Mouse (Mus musculus): ENCODE results near the gene Gm28305. TPM values are rescaled to one million over a fixed set of nuclear protein-coding genes. Genes with fewer than 3 reads are reported as not detected.

Gene Gm28305
- polyA plus RNA-seq, 1 experiment, result not detected

DNA sequence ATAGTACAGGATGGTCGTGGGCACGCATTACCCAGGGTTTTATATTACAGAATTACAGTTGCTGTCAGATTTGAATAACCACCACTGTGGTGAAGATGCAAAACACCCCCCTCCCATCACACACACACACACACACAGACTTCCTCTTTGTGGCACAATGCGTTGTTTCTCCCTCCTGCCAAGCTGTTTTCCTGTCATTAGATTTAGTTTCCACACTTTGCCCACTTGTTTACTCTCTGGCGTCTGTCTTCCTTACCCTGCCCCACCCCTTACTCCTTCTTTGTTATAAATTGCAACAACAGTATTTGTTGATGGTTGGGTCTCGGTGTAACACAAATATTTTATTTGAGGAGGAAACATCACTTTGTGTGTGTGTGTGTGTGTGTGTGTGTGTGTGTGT lies 57.8 kb downstream of the Gm28305 start:
- H3K27ac ChIP-seq (ENCODE audit: insufficient read depth, low read length), result no peak overlapping the region
- H3K4me3 ChIP-seq (ENCODE audit: insufficient read depth, low read length), result no peak overlapping the region
- TF ChIP-seq CTCF (IDR thresholded peaks at IDR 0.05; ENCODE audit: borderline replicate concordance, insufficient read depth, low read length), result no peak
- TF ChIP-seq POLR2A (IDR thresholded peaks at IDR 0.05; ENCODE audit: low read depth, low read length), result no peak
- no peaks in the 10 kb centered on the region for H3K4me1 ChIP-seq (ENCODE audit: control insufficient read depth, insufficient read depth, low read length)

DNA sequence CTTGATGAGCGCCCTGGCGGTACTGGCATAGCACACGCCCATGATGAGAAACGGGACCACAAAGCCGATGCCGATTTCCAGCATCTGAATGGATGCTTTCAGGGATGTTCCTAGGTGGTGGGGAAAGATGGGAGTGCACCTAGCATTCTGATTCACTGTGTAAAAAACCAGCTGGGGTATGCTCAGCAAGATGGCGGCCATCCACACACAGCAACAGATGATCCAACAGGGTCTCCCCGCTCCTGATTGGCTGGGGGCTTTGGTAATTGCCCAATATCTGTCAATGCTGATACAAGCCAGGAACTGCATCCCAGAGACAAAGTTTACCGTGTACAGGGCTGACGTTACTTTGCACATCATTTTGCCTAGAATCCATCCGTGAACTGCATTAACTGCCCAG lies 58.6 kb downstream of the Gm28305 start:
- no peak overlapping the region for H3K4me3 ChIP-seq (ENCODE audit: insufficient read depth, low read length)
- no peak overlapping the region for H3K27ac ChIP-seq (ENCODE audit: insufficient read depth, low read length)
- H3K4me1 ChIP-seq (ENCODE audit: control insufficient read depth, insufficient read depth, low read length), result no peaks in the 10 kb centered on the region
- no peak for TF ChIP-seq POLR2A (IDR thresholded peaks at IDR 0.05; ENCODE audit: low read depth, low read length)
- no peak for TF ChIP-seq CTCF (IDR thresholded peaks at IDR 0.05; ENCODE audit: borderline replicate concordance, insufficient read depth, low read length)

DNA sequence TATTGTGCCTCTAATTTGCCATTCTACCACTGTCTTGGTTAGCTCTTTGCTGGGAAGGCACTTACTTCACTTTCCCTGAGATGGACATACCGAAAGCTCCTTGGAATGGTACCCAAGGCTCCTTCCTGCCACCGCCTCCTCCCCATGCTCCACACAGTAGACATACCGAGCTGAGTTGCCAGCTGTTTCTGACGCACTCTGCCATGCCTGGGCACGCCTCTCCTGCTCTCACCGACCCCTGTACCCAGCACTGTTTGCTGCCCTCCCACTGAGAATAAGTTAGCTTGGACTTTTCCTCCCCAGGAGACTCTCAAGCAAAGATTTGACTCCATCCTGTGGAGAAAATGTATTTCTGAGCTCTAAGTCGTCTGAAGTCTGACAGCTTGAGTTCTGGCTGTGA lies 60.4 kb downstream of the Gm28305 start:
- H3K27ac ChIP-seq (ENCODE audit: insufficient read depth, low read length), result no peak overlapping the region
- H3K4me1 ChIP-seq (ENCODE audit: control insufficient read depth, insufficient read depth, low read length), result no peaks in the 10 kb centered on the region
- TF ChIP-seq CTCF (IDR thresholded peaks at IDR 0.05; ENCODE audit: borderline replicate concordance, insufficient read depth, low read length), result no peak
- TF ChIP-seq POLR2A (IDR thresholded peaks at IDR 0.05; ENCODE audit: low read depth, low read length), result no peak
- H3K4me3 ChIP-seq (ENCODE audit: insufficient read depth, low read length), result no peak overlapping the region

DNA sequence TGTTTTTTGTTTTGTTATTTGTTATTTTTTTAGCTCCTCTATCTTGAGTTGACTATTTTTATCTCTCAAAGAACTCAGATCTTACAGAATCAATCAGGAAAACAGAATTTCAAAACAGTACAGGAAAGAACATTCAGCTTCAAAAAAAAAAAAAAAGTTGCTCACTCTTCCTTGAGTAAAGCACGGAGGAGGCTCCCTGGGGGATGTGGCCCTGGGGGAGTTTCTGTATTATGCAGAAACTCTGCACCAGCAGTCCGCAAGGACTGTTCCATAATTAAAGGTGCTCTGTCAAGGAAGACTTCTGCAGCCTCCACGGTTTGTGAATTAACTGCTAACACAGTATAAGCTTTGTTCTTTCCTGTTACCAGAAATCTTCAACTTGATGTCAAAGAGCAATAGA lies 61.0 kb downstream of the Gm28305 start:
- H3K4me3 ChIP-seq (ENCODE audit: insufficient read depth, low read length), result no peak overlapping the region
- H3K4me1 ChIP-seq (ENCODE audit: control insufficient read depth, insufficient read depth, low read length), result no peaks in the 10 kb centered on the region
- no peak for TF ChIP-seq CTCF (IDR thresholded peaks at IDR 0.05; ENCODE audit: borderline replicate concordance, insufficient read depth, low read length)
- no peak for TF ChIP-seq POLR2A (IDR thresholded peaks at IDR 0.05; ENCODE audit: low read depth, low read length)
- H3K27ac ChIP-seq (ENCODE audit: insufficient read depth, low read length), result no peak overlapping the region

DNA sequence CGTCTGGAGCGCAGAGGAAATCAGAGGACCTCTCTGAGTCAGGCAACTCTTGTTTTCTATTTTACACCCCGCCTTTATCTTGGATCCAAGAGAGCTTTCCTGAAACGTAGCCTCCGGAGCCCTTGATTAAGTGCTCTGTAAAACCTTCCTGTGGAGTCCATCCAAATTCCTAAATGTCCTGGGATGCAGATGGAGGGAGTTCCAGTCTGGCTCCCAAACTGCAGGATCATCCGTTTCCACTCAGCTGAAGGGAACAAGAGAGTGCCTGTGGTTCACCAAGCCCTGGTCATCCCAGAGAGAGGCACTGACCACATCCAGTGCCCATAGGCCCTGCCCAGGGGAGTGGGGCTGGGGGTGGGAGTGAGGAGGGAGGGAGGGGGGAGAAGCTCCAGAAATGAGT lies 61.8 kb downstream of the Gm28305 start:
- no peak overlapping the region for H3K27ac ChIP-seq (ENCODE audit: insufficient read depth, low read length)
- no peak overlapping the region for H3K4me3 ChIP-seq (ENCODE audit: insufficient read depth, low read length)
- H3K4me1 ChIP-seq (ENCODE audit: control insufficient read depth, insufficient read depth, low read length), result no peaks in the 10 kb centered on the region
- no peak for TF ChIP-seq POLR2A (IDR thresholded peaks at IDR 0.05; ENCODE audit: low read depth, low read length)
- no peak for TF ChIP-seq CTCF (IDR thresholded peaks at IDR 0.05; ENCODE audit: borderline replicate concordance, insufficient read depth, low read length)

DNA sequence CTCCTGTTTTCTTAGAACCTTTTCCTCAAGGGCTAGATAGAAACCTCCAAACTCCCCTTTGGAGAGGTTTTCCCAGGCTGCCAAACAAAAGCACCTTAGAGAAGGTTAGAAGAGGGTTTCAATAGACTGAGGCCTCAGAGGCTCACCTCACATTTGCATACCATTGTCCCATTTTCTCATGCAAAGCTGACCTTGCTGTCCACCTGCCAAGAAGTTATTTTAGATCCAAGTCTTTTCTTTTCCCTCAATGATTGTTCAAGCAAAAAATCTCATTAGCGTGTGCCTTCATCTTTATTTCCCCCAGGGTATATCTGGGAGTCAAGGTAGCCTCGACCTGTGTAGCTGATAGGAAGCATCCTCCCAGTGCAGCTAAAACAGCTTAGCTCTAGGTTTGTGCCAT lies 62.4 kb downstream of the Gm28305 start:
- no peak overlapping the region for H3K4me3 ChIP-seq (ENCODE audit: insufficient read depth, low read length)

DNA sequence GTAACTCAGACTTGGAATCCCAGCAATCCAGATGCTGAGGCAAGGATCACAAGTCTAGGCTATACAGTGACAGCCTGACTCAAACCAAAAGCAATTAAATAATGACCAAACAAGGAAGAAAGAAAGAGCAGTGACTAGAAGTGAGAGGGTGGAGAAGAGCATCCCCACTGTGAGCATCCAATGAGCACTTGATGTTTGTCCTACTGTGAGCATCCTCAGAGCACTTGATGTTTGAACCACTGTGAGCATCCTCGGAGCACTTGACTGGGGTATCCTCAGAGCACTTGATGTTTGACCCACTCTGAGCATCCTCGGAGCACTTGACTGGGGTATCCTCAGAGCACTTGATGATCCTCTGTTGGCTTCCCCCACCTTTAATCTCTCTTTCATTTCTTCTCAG lies 64.5 kb downstream of the Gm28305 start:
- H3K27ac ChIP-seq (ENCODE audit: insufficient read depth, low read length), result no peak overlapping the region
- no peak for TF ChIP-seq POLR2A (IDR thresholded peaks at IDR 0.05; ENCODE audit: low read depth, low read length)
- no peak for TF ChIP-seq CTCF (IDR thresholded peaks at IDR 0.05; ENCODE audit: borderline replicate concordance, insufficient read depth, low read length)
- no peaks in the 10 kb centered on the region for H3K4me1 ChIP-seq (ENCODE audit: control insufficient read depth, insufficient read depth, low read length)
- H3K4me3 ChIP-seq (ENCODE audit: insufficient read depth, low read length), result no peak overlapping the region

More for the DNA sequence above, 62.4 kb downstream of the Gm28305 start:
- no peaks in the 10 kb centered on the region for H3K4me1 ChIP-seq (ENCODE audit: control insufficient read depth, insufficient read depth, low read length)
- TF ChIP-seq POLR2A (IDR thresholded peaks at IDR 0.05; ENCODE audit: low read depth, low read length) (no peak), CTCF (IDR thresholded peaks at IDR 0.05; ENCODE audit: borderline replicate concordance, insufficient read depth, low read length) (no peak)
- H3K27ac ChIP-seq (ENCODE audit: insufficient read depth, low read length), result no peak overlapping the region

DNA sequence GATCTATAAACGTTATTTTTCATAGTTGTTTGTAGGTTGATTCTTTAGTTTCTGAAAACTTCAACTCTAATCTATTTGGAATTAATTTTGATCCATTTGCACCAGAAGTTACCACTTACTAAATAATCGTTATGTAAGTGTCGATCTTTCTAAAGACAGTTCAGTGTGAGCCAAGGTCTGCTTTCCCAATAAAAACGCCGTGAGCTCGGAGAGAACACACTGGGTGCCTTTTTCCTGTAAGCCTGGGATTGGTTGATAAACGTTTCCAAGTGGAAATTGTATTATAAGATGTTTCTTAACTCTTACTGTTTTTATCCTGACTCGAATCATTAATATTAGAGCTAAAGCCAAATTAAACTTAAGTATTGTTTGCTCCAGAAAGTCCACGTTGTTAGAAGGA lies 66.5 kb downstream of the Gm28305 start:
- Histone ChIP-seq H3K4me1 (ENCODE audit: control insufficient read depth, insufficient read depth, low read length) (no peaks in the 10 kb centered on the region), H3K27ac (ENCODE audit: insufficient read depth, low read length) (no peak overlapping the region), H3K4me3 (ENCODE audit: insufficient read depth, low read length) (no peak overlapping the region)
- no peak for TF ChIP-seq POLR2A (IDR thresholded peaks at IDR 0.05; ENCODE audit: low read depth, low read length)
- no peak for TF ChIP-seq CTCF (IDR thresholded peaks at IDR 0.05; ENCODE audit: borderline replicate concordance, insufficient read depth, low read length)

DNA sequence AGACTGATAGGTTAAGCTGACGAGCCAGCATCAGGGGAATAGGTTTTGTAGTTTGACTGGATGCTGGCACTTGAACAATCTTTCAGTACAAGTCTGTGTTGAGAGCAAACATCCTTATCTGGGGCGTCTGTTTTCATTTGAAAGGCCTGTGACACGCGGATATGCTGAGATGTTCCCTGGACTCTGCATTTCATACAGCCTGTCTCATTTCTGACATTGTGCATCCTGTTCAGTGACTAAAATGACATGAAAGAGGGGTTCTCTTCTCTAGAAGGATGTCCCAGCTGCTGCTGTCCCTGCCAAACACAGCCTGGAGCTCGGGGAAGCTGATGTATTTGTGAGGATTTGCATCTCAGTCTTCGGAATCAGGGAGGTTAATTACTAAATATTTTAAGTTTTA lies 67.0 kb downstream of the Gm28305 start:
- no peak overlapping the region for H3K27ac ChIP-seq (ENCODE audit: insufficient read depth, low read length)

DNA sequence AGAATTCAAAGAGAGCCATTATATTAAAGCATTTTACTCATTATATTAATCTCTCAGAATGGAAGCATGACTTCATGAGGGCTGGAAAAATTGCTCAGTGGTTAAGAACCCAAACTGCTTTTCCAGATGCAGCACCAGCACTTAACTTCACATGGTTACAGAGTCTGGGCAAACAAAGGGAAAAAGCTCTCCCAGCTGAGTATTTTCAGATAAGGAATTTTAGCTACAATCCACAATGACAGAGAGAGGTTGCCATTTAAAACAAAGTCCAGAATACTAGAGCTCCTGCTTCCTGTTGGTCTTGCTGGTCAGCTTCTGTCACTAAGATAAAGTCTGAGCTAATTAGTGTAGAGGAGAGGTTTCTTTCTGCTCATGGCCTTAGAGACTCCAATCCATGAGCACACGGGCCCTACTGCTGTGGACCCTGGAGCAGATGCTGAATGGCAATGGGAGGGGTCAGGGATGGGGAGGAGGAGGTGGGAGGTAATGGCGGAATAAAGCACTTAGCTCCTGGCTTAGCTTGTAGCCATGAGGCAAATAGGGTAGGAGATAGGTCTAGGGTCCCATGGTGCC lies 68.2 kb downstream of the Gm28305 start:
- Histone ChIP-seq H3K4me1 (ENCODE audit: control insufficient read depth, insufficient read depth, low read length) (no peaks in the 10 kb centered on the region), H3K27ac (ENCODE audit: insufficient read depth, low read length) (no peak overlapping the region), H3K4me3 (ENCODE audit: insufficient read depth, low read length) (no peak overlapping the region)
- TF ChIP-seq POLR2A (IDR thresholded peaks at IDR 0.05; ENCODE audit: low read depth, low read length) (no peak), CTCF (IDR thresholded peaks at IDR 0.05; ENCODE audit: borderline replicate concordance, insufficient read depth, low read length) (no peak)

More for the DNA sequence above, 67.0 kb downstream of the Gm28305 start:
- TF ChIP-seq CTCF (IDR thresholded peaks at IDR 0.05; ENCODE audit: borderline replicate concordance, insufficient read depth, low read length) (no peak), POLR2A (IDR thresholded peaks at IDR 0.05; ENCODE audit: low read depth, low read length) (no peak)
- Histone ChIP-seq H3K4me1 (ENCODE audit: control insufficient read depth, insufficient read depth, low read length) (no peaks in the 10 kb centered on the region), H3K4me3 (ENCODE audit: insufficient read depth, low read length) (no peak overlapping the region)

DNA sequence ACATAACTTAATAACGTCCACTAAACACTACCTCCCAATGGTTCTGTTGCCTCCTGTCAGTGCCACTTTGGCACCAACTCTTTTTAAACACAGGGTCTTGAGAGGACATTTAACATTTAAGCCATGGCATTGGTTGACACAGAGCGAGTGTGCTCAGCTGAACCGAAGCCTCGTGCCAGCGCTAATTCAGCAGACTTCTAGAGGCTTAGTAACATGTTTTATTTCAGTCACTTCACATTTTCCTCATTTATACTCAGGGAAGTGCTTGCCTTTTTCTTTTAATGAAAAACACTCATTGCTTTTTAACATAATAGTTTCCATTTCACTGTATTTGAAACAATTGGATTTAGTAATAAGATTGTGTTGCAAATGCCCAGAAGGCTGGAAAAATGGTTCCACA lies 68.7 kb downstream of the Gm28305 start:
- H3K4me1 ChIP-seq (ENCODE audit: control insufficient read depth, insufficient read depth, low read length), result no peaks in the 10 kb centered on the region
- no peak overlapping the region for H3K4me3 ChIP-seq (ENCODE audit: insufficient read depth, low read length)
- no peak overlapping the region for H3K27ac ChIP-seq (ENCODE audit: insufficient read depth, low read length)
- TF ChIP-seq POLR2A (IDR thresholded peaks at IDR 0.05; ENCODE audit: low read depth, low read length) (no peak), CTCF (IDR thresholded peaks at IDR 0.05; ENCODE audit: borderline replicate concordance, insufficient read depth, low read length) (no peak)
